Mouse (Mus musculus): ENCODE results near the gene Fam124a. TPM values are rescaled to one million over a fixed set of nuclear protein-coding genes. Genes with fewer than 3 reads are reported as not detected.

Gene Fam124a
- polyA plus RNA-seq, 1 experiment = 2.2 TPM

GRCm38 (mm10) chr14:62574906-62575305 is 19.4 kb downstream of the Fam124a start:
- no peaks in the 10 kb centered on the region for H3K27me3 ChIP-seq (ENCODE audit: control insufficient read depth, insufficient read depth, low read length)
- no peak for TF ChIP-seq POLR2A (IDR thresholded peaks at IDR 0.05; ENCODE audit: control insufficient read depth, low read depth, low read length)
- H3K4me1 ChIP-seq (ENCODE audit: control insufficient read depth, insufficient read depth, low read length) = no peaks in the 10 kb centered on the region
- H3K36me3 ChIP-seq (ENCODE audit: control insufficient read depth, insufficient read depth, low read length) = no peaks in the 10 kb centered on the region
- no peak overlapping the region for H3K27ac ChIP-seq (ENCODE audit: control insufficient read depth, insufficient read depth, low read depth, low read length)
- peak overlapping the region; percentile 11; the same call in 1 of the 2 replicates for H3K4me3 ChIP-seq (ENCODE audit: control insufficient read depth, low read depth, low read length)

GRCm38 (mm10) chr14:62575862-62576261 is 20.3 kb downstream of the Fam124a start:
- no peak overlapping the region for H3K27ac ChIP-seq (ENCODE audit: control insufficient read depth, insufficient read depth, low read depth, low read length)
- no peaks in the 10 kb centered on the region for H3K4me1 ChIP-seq (ENCODE audit: control insufficient read depth, insufficient read depth, low read length)
- peak overlapping the region; percentile 44 for H3K4me3 ChIP-seq (ENCODE audit: control insufficient read depth, low read depth, low read length)
- no peaks in the 10 kb centered on the region for H3K36me3 ChIP-seq (ENCODE audit: control insufficient read depth, insufficient read depth, low read length)
- no peaks in the 10 kb centered on the region for H3K27me3 ChIP-seq (ENCODE audit: control insufficient read depth, insufficient read depth, low read length)
- TF ChIP-seq CTCF (IDR thresholded peaks at IDR 0.05; ENCODE audit: control insufficient read depth, insufficient read depth, insufficient replicate concordance, low read depth, low read length) (no peak), POLR2A (IDR thresholded peaks at IDR 0.05; ENCODE audit: control insufficient read depth, low read depth, low read length) (no peak)

GRCm38 (mm10) chr14:62580945-62581344 is 25.4 kb downstream of the Fam124a start:
- TF ChIP-seq CTCF (IDR thresholded peaks at IDR 0.05; ENCODE audit: control insufficient read depth, insufficient read depth, insufficient replicate concordance, low read depth, low read length) = no peak
- no peak for TF ChIP-seq POLR2A (IDR thresholded peaks at IDR 0.05; ENCODE audit: control insufficient read depth, low read depth, low read length)
- Histone ChIP-seq H3K27ac (ENCODE audit: control insufficient read depth, insufficient read depth, low read depth, low read length) (no peak overlapping the region), H3K4me3 (ENCODE audit: control insufficient read depth, low read depth, low read length) (no peak overlapping the region), H3K27me3 (ENCODE audit: control insufficient read depth, insufficient read depth, low read length) (no peaks in the 10 kb centered on the region), H3K4me1 (ENCODE audit: control insufficient read depth, insufficient read depth, low read length) (no peaks in the 10 kb centered on the region; the same call in 1 of the 2 replicates), H3K36me3 (ENCODE audit: control insufficient read depth, insufficient read depth, low read length) (no peaks in the 10 kb centered on the region)

- Histone ChIP-seq H3K36me3 (ENCODE audit: control insufficient read depth, insufficient read depth, low read length) (no peaks in the 10 kb centered on the region), H3K27me3 (ENCODE audit: control insufficient read depth, insufficient read depth, low read length) (no peaks in the 10 kb centered on the region), H3K4me3 (ENCODE audit: control insufficient read depth, low read depth, low read length) (no peak overlapping the region), H3K27ac (ENCODE audit: control insufficient read depth, insufficient read depth, low read depth, low read length) (no peak overlapping the region), H3K4me1 (ENCODE audit: control insufficient read depth, insufficient read depth, low read length) (no peaks in the 10 kb centered on the region; the same call in 1 of the 2 replicates)
- no peak for TF ChIP-seq POLR2A (IDR thresholded peaks at IDR 0.05; ENCODE audit: control insufficient read depth, low read depth, low read length)
- no peak for TF ChIP-seq CTCF (IDR thresholded peaks at IDR 0.05; ENCODE audit: control insufficient read depth, insufficient read depth, insufficient replicate concordance, low read depth, low read length)
These were observed 26.2 kb downstream of the Fam124a start for GRCm38 (mm10) chr14:62581768-62582167.

GRCm38 (mm10) chr14:62584637-62585036 is 29.1 kb downstream of the Fam124a start:
- TF ChIP-seq POLR2A (IDR thresholded peaks at IDR 0.05; ENCODE audit: control insufficient read depth, low read depth, low read length) (no peak), CTCF (IDR thresholded peaks at IDR 0.05; ENCODE audit: control insufficient read depth, insufficient read depth, insufficient replicate concordance, low read depth, low read length) (no peak)
- no peaks in the 10 kb centered on the region for H3K27me3 ChIP-seq (ENCODE audit: control insufficient read depth, insufficient read depth, low read length)
- H3K36me3 ChIP-seq (ENCODE audit: control insufficient read depth, insufficient read depth, low read length) = no peaks in the 10 kb centered on the region

GRCm38 (mm10) chr14:62585338-62585737 is 29.8 kb downstream of the Fam124a start:
- Histone ChIP-seq H3K4me1 (ENCODE audit: control insufficient read depth, insufficient read depth, low read length) (no peaks in the 10 kb centered on the region; the same call in none of the 2 replicates), H3K4me3 (ENCODE audit: control insufficient read depth, low read depth, low read length) (no peak overlapping the region), H3K27me3 (ENCODE audit: control insufficient read depth, insufficient read depth, low read length) (no peaks in the 10 kb centered on the region), H3K27ac (ENCODE audit: control insufficient read depth, insufficient read depth, low read depth, low read length) (no peak overlapping the region), H3K36me3 (ENCODE audit: control insufficient read depth, insufficient read depth, low read length) (no peaks in the 10 kb centered on the region)
- no peak for TF ChIP-seq CTCF (IDR thresholded peaks at IDR 0.05; ENCODE audit: control insufficient read depth, insufficient read depth, insufficient replicate concordance, low read depth, low read length)
- no peak for TF ChIP-seq POLR2A (IDR thresholded peaks at IDR 0.05; ENCODE audit: control insufficient read depth, low read depth, low read length)

More at GRCm38 (mm10) chr14:62584637-62585036, 29.1 kb downstream of the Fam124a start:
- Histone ChIP-seq H3K4me1 (ENCODE audit: control insufficient read depth, insufficient read depth, low read length) (no peaks in the 10 kb centered on the region; the same call in none of the 2 replicates), H3K4me3 (ENCODE audit: control insufficient read depth, low read depth, low read length) (no peak overlapping the region), H3K27ac (ENCODE audit: control insufficient read depth, insufficient read depth, low read depth, low read length) (no peak overlapping the region)

GRCm38 (mm10) chr14:62600109-62600522 is 44.6 kb downstream of the Fam124a start:
- Histone ChIP-seq H3K36me3 (ENCODE audit: control insufficient read depth, insufficient read depth, low read length) (no peaks in the 10 kb centered on the region), H3K4me1 (ENCODE audit: control insufficient read depth, insufficient read depth, low read length) (no peaks in the 10 kb centered on the region), H3K27ac (ENCODE audit: control insufficient read depth, insufficient read depth, low read depth, low read length) (no peak overlapping the region), H3K4me3 (ENCODE audit: control insufficient read depth, low read depth, low read length) (no peak overlapping the region), H3K27me3 (ENCODE audit: control insufficient read depth, insufficient read depth, low read length) (no peaks in the 10 kb centered on the region)
- no peak for TF ChIP-seq POLR2A (IDR thresholded peaks at IDR 0.05; ENCODE audit: control insufficient read depth, low read depth, low read length)

- no peaks in the 10 kb centered on the region for H3K36me3 ChIP-seq (ENCODE audit: control insufficient read depth, insufficient read depth, low read length)
- H3K27me3 ChIP-seq (ENCODE audit: control insufficient read depth, insufficient read depth, low read length) = no peaks in the 10 kb centered on the region
- no peak overlapping the region for H3K27ac ChIP-seq (ENCODE audit: control insufficient read depth, insufficient read depth, low read depth, low read length)
- H3K4me1 ChIP-seq (ENCODE audit: control insufficient read depth, insufficient read depth, low read length) = no peaks in the 10 kb centered on the region
- no peak overlapping the region for H3K4me3 ChIP-seq (ENCODE audit: control insufficient read depth, low read depth, low read length)
- TF ChIP-seq POLR2A (IDR thresholded peaks at IDR 0.05; ENCODE audit: control insufficient read depth, low read depth, low read length) (no peak), CTCF (IDR thresholded peaks at IDR 0.05; ENCODE audit: control insufficient read depth, insufficient read depth, insufficient replicate concordance, low read depth, low read length) (no peak)
These were observed 46.7 kb downstream of the Fam124a start for GRCm38 (mm10) chr14:62602271-62602670.

Measured in testis, adult 2 months (tissue).